Mouse (Mus musculus) lung, postnatal 0 days (tissue): ENCODE results near the gene Fbxw4.

Source experiments
- CTCF ChIP-seq: IDR thresholded peaks from 2 replicates; pipeline ENCODE4 v1.5.1; 2016; ENCODE audit warnings: antibody characterized with exemption, mild to moderate bottlenecking
- EP300 ChIP-seq: IDR thresholded peaks from 2 replicates; pipeline ENCODE4 v1.6.1; 2016; ENCODE audit warnings: antibody characterized with exemption, mild to moderate bottlenecking, control low read depth

GRCm38 (mm10) chr19:45594079-45594478 lies 66.0 kb downstream of the Fbxw4 start:
- no peak for TF ChIP-seq EP300
- TF ChIP-seq CTCF = no peak
